Comparison of ENCODE assay signal across 28 mouse cellular contexts in the genomic region with DNA sequence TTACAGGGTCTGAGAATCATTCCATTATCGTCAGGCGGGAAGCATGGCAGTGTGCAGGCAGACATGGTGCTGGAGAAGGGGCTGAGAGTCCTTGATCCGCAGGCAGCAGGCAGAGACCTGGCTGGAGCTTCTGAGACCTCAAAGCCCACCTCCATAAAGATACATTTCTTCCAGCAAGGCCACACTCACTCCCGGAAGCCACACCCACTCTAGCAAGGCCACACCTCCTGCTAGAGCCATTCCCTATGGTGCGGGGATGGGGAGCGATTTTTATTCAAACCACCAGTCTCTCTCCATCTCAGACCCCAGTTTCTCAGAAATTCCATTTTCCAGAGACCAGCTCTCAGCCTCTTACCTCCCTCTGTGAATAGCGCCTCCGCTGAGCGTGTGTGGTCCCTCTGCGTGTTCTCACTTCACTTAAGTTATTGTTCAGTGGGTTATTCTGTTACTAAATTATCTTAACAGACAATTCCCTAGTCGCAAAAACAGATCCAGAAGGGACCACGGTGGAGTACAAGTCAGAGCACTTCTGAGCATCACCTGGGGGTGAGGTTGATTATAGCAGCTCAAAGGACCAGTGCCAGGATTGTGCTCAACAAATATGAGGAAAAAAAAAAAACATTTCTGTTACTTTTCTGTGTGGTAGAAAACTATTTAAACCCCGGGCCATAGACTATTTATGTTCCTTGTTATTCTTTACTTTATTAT. TPM values are rescaled to one million over a fixed set of nuclear protein-coding genes. Genes with fewer than 3 reads are reported as not detected.
A peak's percentile ranks its signal among the peaks of the same experiment; 100 is the strongest.
DNase-seq lines count a peak whose midpoint lies in the region; ATAC-seq lines count a peak whose summit lies in the region.
"Had no signal": no experiment of that assay in that cellular context is flagged by ENCODE, and none has a peak within 500 bp of the region (broad histone marks: within the 10 kb centered on the region; RNA-seq: fewer than 3 reads in every experiment).

No protein-coding gene starts in this region.

- H3K4me1 ChIP-seq in heart, embryonic 13.5 days = no peaks in the 10 kb centered on the region
- H3K4me1 ChIP-seq in embryonic facial prominence, embryonic 13.5 days = no peaks in the 10 kb centered on the region
- H3K4me1 ChIP-seq in liver, embryonic 11.5 days (replicated peaks; ENCODE audit: control insufficient read depth, insufficient read depth, low read length) = no peaks in the 10 kb centered on the region

- no peak overlapping the region for H3K9ac ChIP-seq in heart, embryonic 13.5 days
- no peak overlapping the region for H3K9ac ChIP-seq in embryonic facial prominence, embryonic 13.5 days
- no peak overlapping the region for H3K9ac ChIP-seq in liver, embryonic 11.5 days (ENCODE audit: low read depth, low read length)
- H3K9ac ChIP-seq: midbrain, embryonic 12.5 days had no signal

- peak overlapping the region; percentile 4; the same call in 1 of the 2 replicates for H3K4me2 ChIP-seq in heart, embryonic 13.5 days
- 0 out of 2 replicates have a peak overlapping the region, but pooled peaks have one; percentile 14 for H3K4me2 ChIP-seq in embryonic facial prominence, embryonic 13.5 days
- H3K4me2 ChIP-seq in liver, embryonic 11.5 days = no peak overlapping the region
- H3K4me2 ChIP-seq: heart, embryonic 11.5 days; midbrain, embryonic 12.5 days had no signal

- H3K36me3 ChIP-seq in heart, embryonic 13.5 days = peaks cover 5% of the 10 kb centered on the region
- no peaks in the 10 kb centered on the region for H3K36me3 ChIP-seq in embryonic facial prominence, embryonic 13.5 days
- H3K36me3 ChIP-seq in liver, embryonic 11.5 days (ENCODE audit: control insufficient read depth, insufficient read depth, low read length) = no peaks in the 10 kb centered on the region
- H3K36me3 ChIP-seq: midbrain, embryonic 12.5 days had no signal

- no peak overlapping the region for H3K27ac ChIP-seq in heart, embryonic 13.5 days (replicated peaks)
- no peak overlapping the region for H3K27ac ChIP-seq in embryonic facial prominence, embryonic 13.5 days
- no peak overlapping the region for H3K27ac ChIP-seq in liver, embryonic 11.5 days (ENCODE audit: low read depth, low read length)
- H3K27ac ChIP-seq: left cerebral cortex, adult 2 months; midbrain, embryonic 12.5 days had no signal

- WGBS in heart, embryonic 13.5 days = 54% methylated on average over 13 of the region's 13 CpGs
- 46% methylated on average over 13 of the region's 13 CpGs for WGBS in embryonic facial prominence, embryonic 13.5 days
- 51% methylated on average over 13 of the region's 13 CpGs for WGBS in liver, embryonic 11.5 days

- DNase-seq in heart, postnatal 25 days (ENCODE audit: low spot score) = no peak
- DNase-seq in retina, embryonic 14.5 days (ENCODE audit: low spot score) = peak; percentile 31
- DNase-seq in retina, postnatal 1 day = no peak
- DNase-seq in spleen, postnatal 36 days (ENCODE audit: low spot score in 2 of 2) = no peak
- no peak for DNase-seq in liver, embryonic 11.5 days (ENCODE audit: low spot score)
- DNase-seq: adrenal gland, postnatal 10 days; cerebellum, adult 11-12 months; cerebellum, postnatal 25 days; kidney, postnatal 14 days; lung, adult 2 months; lung, postnatal 4 days; right cerebral cortex, adult 18-20 months; thymus, adult 18-20 months had no signal

- no peak overlapping the region for H3K4me3 ChIP-seq in heart, embryonic 13.5 days
- H3K4me3 ChIP-seq in embryonic facial prominence, embryonic 13.5 days = no peak overlapping the region
- H3K4me3 ChIP-seq in liver, embryonic 11.5 days (ENCODE audit: low read depth, low read length) = no peak overlapping the region
- H3K4me3 ChIP-seq: left cerebral cortex, adult 2 months; midbrain, embryonic 12.5 days had no signal

- no peak for ATAC-seq in heart, embryonic 13.5 days (ENCODE audit: extremely low read depth, insufficient number of reproducible peaks, low FRiP score, low TSS enrichment)
- no peak for ATAC-seq in embryonic facial prominence, embryonic 13.5 days (ENCODE audit: insufficient number of reproducible peaks, insufficient read depth, low FRiP score, low TSS enrichment, low read depth)
- ATAC-seq in liver, embryonic 11.5 days (replicated peaks; ENCODE audit: low FRiP score) = no peak
- ATAC-seq: forebrain, embryonic 14.5 days; intestine, embryonic 16.5 days had no signal

- H3K9me3 ChIP-seq in heart, embryonic 13.5 days = peaks cover 21% of the 10 kb centered on the region
- no peaks in the 10 kb centered on the region for H3K9me3 ChIP-seq in embryonic facial prominence, embryonic 13.5 days
- H3K9me3 ChIP-seq in liver, embryonic 11.5 days (ENCODE audit: control insufficient read depth, low read length) = no peaks in the 10 kb centered on the region; the same call in 1 of the 2 replicates
- H3K9me3 ChIP-seq: midbrain, embryonic 12.5 days had no signal

- H3K27me3 ChIP-seq in heart, embryonic 13.5 days (replicated peaks) = no peaks in the 10 kb centered on the region
- no peaks in the 10 kb centered on the region for H3K27me3 ChIP-seq in embryonic facial prominence, embryonic 13.5 days
- H3K27me3 ChIP-seq in liver, embryonic 11.5 days (replicated peaks; ENCODE audit: control insufficient read depth, insufficient read depth, low read length) = no peaks in the 10 kb centered on the region
- H3K27me3 ChIP-seq: midbrain, embryonic 12.5 days had no signal

- intact Hi-C loops in heart, postnatal 25 days (cut with DNase I) = no loop called here

RNA-seq across cellular contexts. Expression of a gene that starts 12.0 kb away (rescaled TPM):
- 4.5 and 6.2 TPM in 2 replicates for polyA plus RNA-seq in heart, embryonic 13.5 days (2015; fragmentation: Nextera tagmentation; extraction: Ambion mirVana)
- 1 to 10 TPM; 4.0 to 8.1 TPM for total RNA-seq in heart, postnatal 25 days (2021)
- polyA plus RNA-seq in embryonic facial prominence, embryonic 13.5 days (2015; fragmentation: Nextera tagmentation; extraction: Ambion mirVana) = 3.0 and 4.0 TPM in 2 replicates
- 4.1 and 4.4 TPM in 2 replicates for polyA plus RNA-seq in liver, embryonic 11.5 days (2014; fragmentation: Nextera tagmentation; extraction: Ambion mirVana)

RNA-seq across cellular contexts. Expression of a gene that starts 14.3 kb away (rescaled TPM):
- polyA plus RNA-seq in heart, embryonic 13.5 days (2015; fragmentation: Nextera tagmentation; extraction: Ambion mirVana) = 0.56 and 0.67 TPM in 2 replicates
- total RNA-seq in heart, postnatal 25 days (2021) = under 1 TPM; 0.78 TPM
- 0.48 and 0.56 TPM in 2 replicates for polyA plus RNA-seq in embryonic facial prominence, embryonic 13.5 days (2015; fragmentation: Nextera tagmentation; extraction: Ambion mirVana)
- 0.36 and 0.55 TPM in 2 replicates for polyA plus RNA-seq in liver, embryonic 11.5 days (2014; fragmentation: Nextera tagmentation; extraction: Ambion mirVana)

RNA-seq across cellular contexts. Expression of a gene that starts 33.2 kb away (rescaled TPM):
- polyA plus RNA-seq in heart, embryonic 13.5 days (2015; fragmentation: Nextera tagmentation; extraction: Ambion mirVana) = 37.4 and 40.6 TPM in 2 replicates
- 10 to 100 TPM; 25.1 to 29.4 TPM for total RNA-seq in heart, postnatal 25 days (2021)
- 69.2 and 72.6 TPM in 2 replicates for polyA plus RNA-seq in embryonic facial prominence, embryonic 13.5 days (2015; fragmentation: Nextera tagmentation; extraction: Ambion mirVana)
- 37.1 and 40.3 TPM in 2 replicates for polyA plus RNA-seq in liver, embryonic 11.5 days (2014; fragmentation: Nextera tagmentation; extraction: Ambion mirVana)

RNA-seq across cellular contexts. Expression of a gene that starts 50.3 kb away (rescaled TPM):
- not detected in 2 replicates for polyA plus RNA-seq in heart, embryonic 13.5 days (2015; fragmentation: Nextera tagmentation; extraction: Ambion mirVana)
- not detected for total RNA-seq in heart, postnatal 25 days (2021)
- 0.51 and 0.56 TPM in 2 replicates for polyA plus RNA-seq in embryonic facial prominence, embryonic 13.5 days (2015; fragmentation: Nextera tagmentation; extraction: Ambion mirVana)
- 0.12 TPM in 1 of 2 replicates, not detected in the other for polyA plus RNA-seq in liver, embryonic 11.5 days (2014; fragmentation: Nextera tagmentation; extraction: Ambion mirVana)
- total RNA-seq: hematopoietic stem cell, adult 5-6 weeks had no signal
- polyA plus RNA-seq: C2C12; gonadal fat pad, adult 2 months; heart, embryonic 11.5 days; lung, adult 2 months; small intestine, adult 2 months had no signal

RNA-seq across cellular contexts. Expression of a gene that starts 55.3 kb away (rescaled TPM):
- polyA plus RNA-seq in heart, embryonic 13.5 days (2015; fragmentation: Nextera tagmentation; extraction: Ambion mirVana) = not detected in 2 replicates
- not detected for total RNA-seq in heart, postnatal 25 days (2021)
- polyA plus RNA-seq in embryonic facial prominence, embryonic 13.5 days (2015; fragmentation: Nextera tagmentation; extraction: Ambion mirVana) = 0.45 TPM in 1 of 2 replicates, not detected in the other
- not detected in 2 replicates for polyA plus RNA-seq in liver, embryonic 11.5 days (2014; fragmentation: Nextera tagmentation; extraction: Ambion mirVana)
- total RNA-seq: adrenal gland, postnatal 10 days; layer of hippocampus, adult 8-10 months; left cerebral cortex, adult 2 months had no signal
- polyA plus RNA-seq: C2C12; forebrain, embryonic 14.5 days; gonadal fat pad, adult 2 months; heart, embryonic 11.5 days; intestine, embryonic 16.5 days; limb, embryonic 14.5 days; lung, adult 2 months; midbrain, embryonic 12.5 days; small intestine, adult 2 months; stomach, embryonic 14.5 days; urinary bladder, adult 2 months had no signal
